Mouse (Mus musculus): ENCODE results near the gene Dact2. TPM values are rescaled to one million over a fixed set of nuclear protein-coding genes. Genes with fewer than 3 reads are reported as not detected.

Dact2 gene
- 2.4 and 3.1 TPM in 2 replicates for polyA plus RNA-seq (2014; fragmentation: Nextera tagmentation; extraction: Ambion mirVana)

- 29% methylated on average over 13 of the region's 13 CpGs for WGBS
- Histone ChIP-seq H3K4me1 (ENCODE audit: control insufficient read depth in 2 of 2, insufficient read depth in 2 of 2, low read length in 2 of 2) (peaks cover 12 to 16% of the 10 kb centered on the region in 2 experiments), H3K27me3 (ENCODE audit: control insufficient read depth, insufficient read depth, low read length) (peaks cover 66% of the 10 kb centered on the region), H3K9ac (ENCODE audit: low read length) (peak within 1 kb of the TSS; percentile 77), H3K4me2 (ENCODE audit: low read length) (peak within 1 kb of the TSS; percentile 93), H3K36me3 (ENCODE audit: control insufficient read depth, insufficient read depth, low read length) (no peaks in the 10 kb centered on the region), H3K4me3 (ENCODE audit: control insufficient read depth in 1 of 2, insufficient read depth in 1 of 2, low read depth in 1 of 2, low read length in 2 of 2) (peak within 1 kb of the TSS; percentile 74), H3K27ac (replicated peaks in 1 of 2; ENCODE audit: control insufficient read depth in 1 of 2, insufficient read depth in 1 of 2, low read depth in 2 of 2, low read length in 2 of 2) (peak within 1 kb of the TSS in 1 of 2 experiments; percentile 37; a peak in 1 of 4 replicates), H3K9me3 (ENCODE audit: control insufficient read depth, low read length) (no peaks in the 10 kb centered on the region)
- no peak for ATAC-seq (ENCODE audit: insufficient number of reproducible peaks, insufficient read depth, low FRiP score, low read depth)
Measured at GRCm38 (mm10) chr17:14204061-14204460, at the start of gene Dact2. Gene Dact2 (minus strand): TSS chr17:14204304.

GRCm38 (mm10) chr17:14252456-14252855 lies 48.4 kb upstream of the Dact2 start:
- Histone ChIP-seq H3K9me3 (ENCODE audit: control insufficient read depth, low read length) (no peaks in the 10 kb centered on the region), H3K27me3 (ENCODE audit: control insufficient read depth, insufficient read depth, low read length) (peaks cover 26% of the 10 kb centered on the region), H3K4me1 (ENCODE audit: control insufficient read depth in 2 of 2, insufficient read depth in 2 of 2, low read length in 2 of 2) (peaks cover 0 to 5% of the 10 kb centered on the region in 2 experiments; a peak in 1 of 4 replicates), H3K36me3 (ENCODE audit: control insufficient read depth, insufficient read depth, low read length) (no peaks in the 10 kb centered on the region), H3K9ac (ENCODE audit: low read length) (no peak overlapping the region), H3K27ac (replicated peaks in 1 of 2; ENCODE audit: control insufficient read depth in 1 of 2, insufficient read depth in 1 of 2, low read depth in 2 of 2, low read length in 2 of 2) (no peak overlapping the region), H3K4me2 (ENCODE audit: low read length) (no peak overlapping the region), H3K4me3 (ENCODE audit: control insufficient read depth in 1 of 2, insufficient read depth in 1 of 2, low read depth in 1 of 2, low read length in 2 of 2) (no peak overlapping the region)
- 71% methylated on average over 7 of the region's 7 CpGs for WGBS
- ATAC-seq (ENCODE audit: insufficient number of reproducible peaks, insufficient read depth, low FRiP score, low read depth): no peak

- no peak overlapping the region for H3K4me3 ChIP-seq (ENCODE audit: control insufficient read depth in 1 of 2, insufficient read depth in 1 of 2, low read depth in 1 of 2, low read length in 2 of 2)
- no peak for ATAC-seq (ENCODE audit: insufficient number of reproducible peaks, insufficient read depth, low FRiP score, low read depth)
- peaks cover 28% of the 10 kb centered on the region for H3K27me3 ChIP-seq (ENCODE audit: control insufficient read depth, insufficient read depth, low read length)
- no peak overlapping the region for H3K9ac ChIP-seq (ENCODE audit: low read length)
- no peak overlapping the region for H3K27ac ChIP-seq (replicated peaks in 1 of 2; ENCODE audit: control insufficient read depth in 1 of 2, insufficient read depth in 1 of 2, low read depth in 2 of 2, low read length in 2 of 2)
- H3K4me2 ChIP-seq (ENCODE audit: low read length): no peak overlapping the region
- H3K9me3 ChIP-seq (ENCODE audit: control insufficient read depth, low read length): no peaks in the 10 kb centered on the region
- WGBS: 72% methylated on average over 8 of the region's 8 CpGs
- peaks cover 0 to 5% of the 10 kb centered on the region in 2 experiments; a peak in 1 of 4 replicates for H3K4me1 ChIP-seq (ENCODE audit: control insufficient read depth in 2 of 2, insufficient read depth in 2 of 2, low read length in 2 of 2)
- no peaks in the 10 kb centered on the region for H3K36me3 ChIP-seq (ENCODE audit: control insufficient read depth, insufficient read depth, low read length)
Measured at GRCm38 (mm10) chr17:14250401-14250800, 46.3 kb upstream of the Dact2 start.

GRCm38 (mm10) chr17:14249595-14249994 lies 45.5 kb upstream of the Dact2 start:
- Histone ChIP-seq H3K27ac (replicated peaks in 1 of 2; ENCODE audit: control insufficient read depth in 1 of 2, insufficient read depth in 1 of 2, low read depth in 2 of 2, low read length in 2 of 2) (no peak overlapping the region), H3K4me2 (ENCODE audit: low read length) (no peak overlapping the region), H3K27me3 (ENCODE audit: control insufficient read depth, insufficient read depth, low read length) (peaks cover 28% of the 10 kb centered on the region), H3K4me3 (ENCODE audit: control insufficient read depth in 1 of 2, insufficient read depth in 1 of 2, low read depth in 1 of 2, low read length in 2 of 2) (no peak overlapping the region), H3K9me3 (ENCODE audit: control insufficient read depth, low read length) (no peaks in the 10 kb centered on the region), H3K36me3 (ENCODE audit: control insufficient read depth, insufficient read depth, low read length) (no peaks in the 10 kb centered on the region), H3K4me1 (ENCODE audit: control insufficient read depth in 2 of 2, insufficient read depth in 2 of 2, low read length in 2 of 2) (peaks cover 0 to 5% of the 10 kb centered on the region in 2 experiments; a peak in 1 of 4 replicates), H3K9ac (ENCODE audit: low read length) (no peak overlapping the region)
- ATAC-seq (ENCODE audit: insufficient number of reproducible peaks, insufficient read depth, low FRiP score, low read depth): no peak
- WGBS: 35% methylated on average over 4 of the region's 4 CpGs

GRCm38 (mm10) chr17:14247931-14248330 lies 43.8 kb upstream of the Dact2 start:
- WGBS: 84% methylated on average over 8 of the region's 8 CpGs
- no peak overlapping the region for H3K4me2 ChIP-seq (ENCODE audit: low read length)
- H3K27ac ChIP-seq (replicated peaks in 1 of 2; ENCODE audit: control insufficient read depth in 1 of 2, insufficient read depth in 1 of 2, low read depth in 2 of 2, low read length in 2 of 2): no peak overlapping the region
- no peak overlapping the region for H3K4me3 ChIP-seq (ENCODE audit: control insufficient read depth in 1 of 2, insufficient read depth in 1 of 2, low read depth in 1 of 2, low read length in 2 of 2)
- no peaks in the 10 kb centered on the region for H3K9me3 ChIP-seq (ENCODE audit: control insufficient read depth, low read length)
- H3K4me1 ChIP-seq (ENCODE audit: control insufficient read depth in 2 of 2, insufficient read depth in 2 of 2, low read length in 2 of 2): no peaks in the 10 kb centered on the region; a peak in 1 of 4 replicates
- ATAC-seq (ENCODE audit: insufficient number of reproducible peaks, insufficient read depth, low FRiP score, low read depth): no peak
- no peak overlapping the region for H3K9ac ChIP-seq (ENCODE audit: low read length)
- peaks cover 40% of the 10 kb centered on the region for H3K27me3 ChIP-seq (ENCODE audit: control insufficient read depth, insufficient read depth, low read length)
- no peaks in the 10 kb centered on the region for H3K36me3 ChIP-seq (ENCODE audit: control insufficient read depth, insufficient read depth, low read length)

GRCm38 (mm10) chr17:14246266-14246665 lies 42.2 kb upstream of the Dact2 start:
- Histone ChIP-seq H3K4me3 (ENCODE audit: control insufficient read depth in 1 of 2, insufficient read depth in 1 of 2, low read depth in 1 of 2, low read length in 2 of 2) (no peak overlapping the region), H3K4me2 (ENCODE audit: low read length) (no peak overlapping the region), H3K36me3 (ENCODE audit: control insufficient read depth, insufficient read depth, low read length) (no peaks in the 10 kb centered on the region), H3K27me3 (ENCODE audit: control insufficient read depth, insufficient read depth, low read length) (peaks cover 40% of the 10 kb centered on the region), H3K9me3 (ENCODE audit: control insufficient read depth, low read length) (no peaks in the 10 kb centered on the region), H3K9ac (ENCODE audit: low read length) (no peak overlapping the region), H3K27ac (replicated peaks in 1 of 2; ENCODE audit: control insufficient read depth in 1 of 2, insufficient read depth in 1 of 2, low read depth in 2 of 2, low read length in 2 of 2) (no peak overlapping the region), H3K4me1 (ENCODE audit: control insufficient read depth in 2 of 2, insufficient read depth in 2 of 2, low read length in 2 of 2) (no peaks in the 10 kb centered on the region; a peak in 1 of 4 replicates)
- 81% methylated on average over 2 of the region's 2 CpGs for WGBS
- no peak for ATAC-seq (ENCODE audit: insufficient number of reproducible peaks, insufficient read depth, low FRiP score, low read depth)

GRCm38 (mm10) chr17:14244195-14244965 lies 40.3 kb upstream of the Dact2 start:
- Histone ChIP-seq H3K36me3 (ENCODE audit: control insufficient read depth, insufficient read depth, low read length) (no peaks in the 10 kb centered on the region), H3K4me1 (ENCODE audit: control insufficient read depth in 2 of 2, insufficient read depth in 2 of 2, low read length in 2 of 2) (no peaks in the 10 kb centered on the region; a peak in 1 of 4 replicates), H3K4me3 (ENCODE audit: control insufficient read depth in 1 of 2, insufficient read depth in 1 of 2, low read depth in 1 of 2, low read length in 2 of 2) (no peak overlapping the region), H3K27me3 (ENCODE audit: control insufficient read depth, insufficient read depth, low read length) (peaks cover 33% of the 10 kb centered on the region), H3K4me2 (ENCODE audit: low read length) (no peak overlapping the region), H3K27ac (replicated peaks in 1 of 2; ENCODE audit: control insufficient read depth in 1 of 2, insufficient read depth in 1 of 2, low read depth in 2 of 2, low read length in 2 of 2) (no peak overlapping the region), H3K9me3 (ENCODE audit: control insufficient read depth, low read length) (no peaks in the 10 kb centered on the region), H3K9ac (ENCODE audit: low read length) (no peak overlapping the region)
- no peak for ATAC-seq (ENCODE audit: insufficient number of reproducible peaks, insufficient read depth, low FRiP score, low read depth)
- 52% methylated on average over 11 of the region's 11 CpGs for WGBS
